Mouse (Mus musculus): ENCODE results near the gene Epm2a. TPM values are rescaled to one million over a fixed set of nuclear protein-coding genes. Genes with fewer than 3 reads are reported as not detected.

Epm2a gene
- 0.19 and 0.27 TPM in 2 replicates for polyA plus RNA-seq (2012; rRNA removed)

DNA sequence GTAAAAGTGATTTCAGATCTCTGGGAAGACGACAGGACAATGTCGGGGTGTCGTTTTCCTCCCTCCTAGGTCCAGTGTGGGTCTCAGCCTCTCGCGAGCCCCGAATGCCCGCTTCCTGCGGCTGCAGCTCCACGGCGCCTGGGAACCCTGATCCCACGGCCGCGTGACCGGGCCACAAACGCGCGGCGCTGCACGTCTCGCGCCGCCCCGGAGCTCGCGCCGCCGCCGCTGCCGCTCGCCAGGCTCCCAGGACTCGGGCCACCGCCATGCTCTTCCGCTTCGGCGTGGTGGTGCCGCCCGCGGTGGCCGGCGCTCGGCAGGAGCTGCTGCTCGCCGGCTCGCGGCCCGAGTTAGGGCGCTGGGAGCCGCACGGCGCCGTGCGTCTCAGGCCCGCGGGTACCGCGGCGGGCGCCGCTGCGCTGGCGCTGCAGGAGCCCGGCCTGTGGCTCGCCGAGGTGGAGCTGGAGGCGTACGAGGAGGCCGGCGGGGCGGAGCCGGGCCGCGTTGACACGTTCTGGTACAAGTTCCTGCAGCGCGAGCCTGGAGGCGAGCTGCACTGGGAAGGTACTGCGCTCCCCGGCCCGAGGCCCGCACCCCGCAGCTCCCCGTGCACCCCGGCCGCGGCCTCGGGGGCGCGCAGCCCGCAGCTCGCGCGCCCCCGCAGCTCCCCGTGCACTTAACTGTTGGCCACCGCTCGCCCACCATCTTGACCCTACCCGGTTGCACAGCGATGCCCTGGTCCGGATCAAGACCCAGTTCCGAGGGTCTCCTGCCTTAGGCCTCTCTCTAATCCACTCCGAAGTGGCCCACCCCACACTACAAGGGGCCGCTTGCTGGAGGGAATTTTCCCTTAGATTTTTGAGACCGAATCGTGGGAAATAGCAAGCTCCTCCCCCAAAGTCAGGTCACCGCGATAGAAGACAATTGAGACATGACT lies at the start of gene Epm2a:
Gene Epm2a, plus strand, starts transcription at position 200 of the 937 bp plus-strand sequence.

Other genes with a start within 250 kb of the Epm2a start
- gene Shprh, start 194.0 kb upstream of the Epm2a start, polyA plus RNA-seq (2012; rRNA removed) = 2.8 and 3.2 TPM in 2 replicates
- gene Fbxo30, start 62.1 kb upstream of the Epm2a start, polyA plus RNA-seq (2012; rRNA removed) = 13.5 and 16.8 TPM in 2 replicates